Mouse (Mus musculus) midbrain, embryonic 11.5 days (tissue): ENCODE results near the gene Xaf1. TPM values are rescaled to one million over a fixed set of nuclear protein-coding genes. Genes with fewer than 3 reads are reported as not detected.
A peak's percentile ranks its signal among the peaks of the same experiment; 100 is the strongest.

Experiments
- ATAC-seq: fragments of 200-750 bp; cut with Nextera tagmentation; 2 replicates; pipeline ENCODE4 v1.8.0; 2017; ENCODE audit warnings: moderate TSS enrichment, moderate library complexity; ENCODE audit not compliant: low FRiP score
- DNase-seq: peaks from one replicate; pipeline ENCODE4 v3.0.0; 2015; ENCODE audit warnings: low spot score; ENCODE audit errors: missing footprints
- H3K27ac ChIP-seq: fragments of 300-500 bp; sonication (generic); 2 replicates; pipeline ENCODE4 v1.5.1; 2014; ENCODE audit warnings: low read depth, low read length
- H3K27me3 ChIP-seq: fragments of 300-500 bp; sonication (generic); 2 replicates; pipeline ENCODE4 v1.6.1; 2014; ENCODE audit warnings: mild to moderate bottlenecking, low read length, moderate library complexity, mixed read lengths; ENCODE audit not compliant: control insufficient read depth, insufficient read depth
- H3K36me3 ChIP-seq: fragments of 300-500 bp; sonication (generic); 2 replicates; pipeline ENCODE4 v1.6.1; 2014; ENCODE audit warnings: mild to moderate bottlenecking, low read length, moderate library complexity, mixed read lengths; ENCODE audit not compliant: control insufficient read depth, insufficient read depth
- H3K4me1 ChIP-seq: fragments of 300-500 bp; sonication (generic); 2 replicates; pipeline ENCODE4 v1.6.1; 2014; ENCODE audit warnings: low read length; ENCODE audit not compliant: control insufficient read depth, insufficient read depth
- H3K4me2 ChIP-seq: fragments of 300-500 bp; sonication (generic); 2 replicates; pipeline ENCODE4 v1.6.1; 2014; ENCODE audit warnings: mild to moderate bottlenecking, moderate library complexity
- H3K4me3 ChIP-seq: fragments of 300-500 bp; sonication (generic); 2 replicates; pipeline ENCODE4 v1.5.1; 2014; ENCODE audit warnings: low read depth, low read length
- H3K9ac ChIP-seq: fragments of 300-500 bp; sonication (generic); 2 replicates; pipeline ENCODE4 v1.6.1; 2014; ENCODE audit warnings: low read length
- H3K9me3 ChIP-seq: fragments of 300-500 bp; sonication (generic); 2 replicates; pipeline ENCODE4 v1.6.1; 2016; ENCODE audit warnings: low read length; ENCODE audit not compliant: control insufficient read depth
- WGBS: fragments of 180-500 bp; shearing (Covaris S2); extraction: QIAGEN DNeasy Blood & Tissue Kit; methylation state at CpG from one replicate; pipeline ENCODE4 v1.1.7; 2014; 5-methylcytosine and 5-hydroxymethylcytosine counted together
- polyA plus RNA-seq: library from polyadenylated mRNA; unstranded; fragments of >200 nt; fragmentation: Nextera tagmentation; extraction: Ambion mirVana; gene quantifications from 2 replicates; pipeline ENCODE4 v1.2.1, GENCODE M21; 2014

Xaf1 gene
- polyA plus RNA-seq, 1 experiment from 2014 or later: 1.4 TPM

- no peak for ATAC-seq
- Histone ChIP-seq H3K9me3 (no peaks in the 10 kb centered on the region), H3K9ac (no peak overlapping the region), H3K4me3 (no peak overlapping the region), H3K4me2 (no peak overlapping the region), H3K27ac (no peak overlapping the region), H3K27me3 (no peaks in the 10 kb centered on the region), H3K4me1 (no peaks in the 10 kb centered on the region), H3K36me3 (no peaks in the 10 kb centered on the region)
- no peak for DNase-seq
- WGBS: 70% methylated on average over 10 of the region's 10 CpGs
Measured at GRCm38 (mm10) chr11:72348563-72348962, 47.1 kb downstream of the Xaf1 start.

- no peaks in the 10 kb centered on the region for H3K4me1 ChIP-seq
- DNase-seq (no peak), ATAC-seq (no peak)
- no peaks in the 10 kb centered on the region for H3K27me3 ChIP-seq
- no peak overlapping the region for H3K27ac ChIP-seq
- H3K9ac ChIP-seq: no peak overlapping the region
- no peak overlapping the region for H3K4me2 ChIP-seq
- no peaks in the 10 kb centered on the region for H3K36me3 ChIP-seq
- H3K4me3 ChIP-seq: no peak overlapping the region
- no peaks in the 10 kb centered on the region for H3K9me3 ChIP-seq
- WGBS: 66% methylated on average over 8 of the region's 8 CpGs
Measured at GRCm38 (mm10) chr11:72349016-72349415, 47.6 kb downstream of the Xaf1 start.

- ATAC-seq (no peak), DNase-seq (no peak)
- Histone ChIP-seq H3K4me3 (no peak overlapping the region), H3K27ac (no peak overlapping the region), H3K4me2 (no peak overlapping the region), H3K36me3 (no peaks in the 10 kb centered on the region), H3K9me3 (no peaks in the 10 kb centered on the region), H3K27me3 (no peaks in the 10 kb centered on the region), H3K9ac (no peak overlapping the region), H3K4me1 (no peaks in the 10 kb centered on the region)
- WGBS: 77% methylated on average over 4 of the region's 4 CpGs
Measured at GRCm38 (mm10) chr11:72349652-72350051, 48.2 kb downstream of the Xaf1 start.

GRCm38 (mm10) chr11:72352272-72352671, 50.8 kb downstream of the Xaf1 start:
- WGBS: 84% methylated on average over 1 of the region's 1 CpGs

GRCm38 (mm10) chr11:72353186-72353585, 51.8 kb downstream of the Xaf1 start:
- H3K4me2 ChIP-seq: no peak overlapping the region
- no peak for ATAC-seq
- 80% methylated on average over 3 of the region's 3 CpGs for WGBS
- no peak overlapping the region for H3K27ac ChIP-seq
- H3K9ac ChIP-seq: no peak overlapping the region
- DNase-seq: no peak
- H3K36me3 ChIP-seq: no peaks in the 10 kb centered on the region
- no peaks in the 10 kb centered on the region for H3K27me3 ChIP-seq
- no peak overlapping the region for H3K4me3 ChIP-seq
- H3K4me1 ChIP-seq: no peaks in the 10 kb centered on the region
- H3K9me3 ChIP-seq: no peaks in the 10 kb centered on the region

More at GRCm38 (mm10) chr11:72352272-72352671, 50.8 kb downstream of the Xaf1 start:
- H3K4me1 ChIP-seq: no peaks in the 10 kb centered on the region
- no peaks in the 10 kb centered on the region for H3K36me3 ChIP-seq
- H3K4me2 ChIP-seq: no peak overlapping the region
- no peak overlapping the region for H3K9ac ChIP-seq
- ATAC-seq (no peak), DNase-seq (no peak)
- no peak overlapping the region for H3K27ac ChIP-seq
- H3K4me3 ChIP-seq: no peak overlapping the region
- no peaks in the 10 kb centered on the region for H3K9me3 ChIP-seq
- no peaks in the 10 kb centered on the region for H3K27me3 ChIP-seq

- Histone ChIP-seq H3K9me3 (no peaks in the 10 kb centered on the region), H3K36me3 (no peaks in the 10 kb centered on the region), H3K4me1 (no peaks in the 10 kb centered on the region), H3K4me3 (no peak overlapping the region), H3K27me3 (no peaks in the 10 kb centered on the region), H3K4me2 (peak overlapping the region; percentile 25; the same call in 1 of the 2 replicates), H3K9ac (no peak overlapping the region), H3K27ac (no peak overlapping the region)
- WGBS: 29% methylated on average over 20 of the region's 20 CpGs
- ATAC-seq (0 out of 2 replicates have a peak, but pooled peaks have one; percentile 57), DNase-seq (peak; percentile 94)
Measured at GRCm38 (mm10) chr11:72354971-72355728, 53.7 kb downstream of the Xaf1 start.

GRCm38 (mm10) chr11:72361385-72362346, 60.2 kb downstream of the Xaf1 start:
- 10% methylated on average over 42 of the region's 42 CpGs for WGBS
- H3K36me3 ChIP-seq: no peaks in the 10 kb centered on the region
- no peak overlapping the region for H3K27ac ChIP-seq
- H3K9me3 ChIP-seq: no peaks in the 10 kb centered on the region
- ATAC-seq (peak; percentile 92), DNase-seq (peak; percentile 98)
- peak overlapping the region; percentile 79 for H3K4me2 ChIP-seq
- H3K27me3 ChIP-seq: no peaks in the 10 kb centered on the region
- peak overlapping the region; percentile 77 for H3K9ac ChIP-seq
- H3K4me1 ChIP-seq: peaks cover 3% of the 10 kb centered on the region; the same call in 1 of the 2 replicates
- peak overlapping the region; percentile 40 for H3K4me3 ChIP-seq

- Histone ChIP-seq H3K27me3 (no peaks in the 10 kb centered on the region), H3K36me3 (no peaks in the 10 kb centered on the region), H3K4me1 (peaks cover 3% of the 10 kb centered on the region; the same call in 1 of the 2 replicates), H3K4me2 (peak within 1 kb of the TSS; percentile 79), H3K4me3 (peak within 1 kb of the TSS; percentile 40), H3K27ac (no peak within 1 kb of the TSS), H3K9me3 (no peaks in the 10 kb centered on the region), H3K9ac (peak within 1 kb of the TSS; percentile 77)
- 41% methylated on average over 10 of the region's 10 CpGs for WGBS
- DNase-seq (peak; percentile 86), ATAC-seq (no peak)
Measured at GRCm38 (mm10) chr11:72362347-72362741, 60.9 kb downstream of the Xaf1 start, which contains the start of gene Tekt1. Gene Tekt1, minus strand, starts transcription at chr11:72362442.
